ENCODE assay signal across 24 mouse cellular contexts in genomic region chr10:86243525-86243924, GRCm38 (mm10).
"Had no signal": no experiment of that assay in that cellular context is flagged by ENCODE, and none has a peak within 500 bp of the region (broad histone marks: within the 10 kb centered on the region; RNA-seq: fewer than 3 reads in every experiment).

No protein-coding gene starts in this region.

- H3K4me3 ChIP-seq: embryonic facial prominence, embryonic 10.5 days; embryonic facial prominence, embryonic 12.5 days; embryonic facial prominence, embryonic 13.5 days; embryonic facial prominence, embryonic 15.5 days; erythroblast, embryonic 14.5 days; forebrain, embryonic 10.5 days; forebrain, embryonic 12.5 days; forebrain, embryonic 13.5 days; forebrain, embryonic 15.5 days; gastrocnemius, adult 2 months; heart, adult 2 months had no signal

- H3K27me3 ChIP-seq: embryonic facial prominence, embryonic 12.5 days; embryonic facial prominence, embryonic 13.5 days; embryonic facial prominence, embryonic 15.5 days; forebrain, embryonic 12.5 days; forebrain, embryonic 13.5 days; forebrain, embryonic 15.5 days had no signal

- H3K9ac ChIP-seq: embryonic facial prominence, embryonic 12.5 days; embryonic facial prominence, embryonic 13.5 days; embryonic facial prominence, embryonic 15.5 days; forebrain, embryonic 12.5 days; forebrain, embryonic 13.5 days; forebrain, embryonic 15.5 days; forebrain, postnatal 0 days had no signal

- H3K4me1 ChIP-seq: embryonic facial prominence, embryonic 10.5 days; embryonic facial prominence, embryonic 12.5 days; embryonic facial prominence, embryonic 13.5 days; embryonic facial prominence, embryonic 15.5 days; forebrain, embryonic 10.5 days; forebrain, embryonic 12.5 days; forebrain, embryonic 13.5 days; forebrain, embryonic 15.5 days had no signal

- DNase-seq: cerebellum, adult 9-10 months; cerebellum, adult 9-11 months; cerebellum, postnatal 10 days; cerebellum, postnatal 14 days; cerebellum, postnatal 25 days; cerebellum, postnatal 36 days; embryo, embryonic 11 days; forebrain, postnatal 0 days; gastrocnemius, adult 2 months; gastrocnemius, postnatal 10 days; gastrocnemius, postnatal 14 days; gastrocnemius, postnatal 25 days; gastrocnemius, postnatal 36 days; heart, adult 18-20 months; heart, adult 2 months had no signal

- H3K4me2 ChIP-seq: embryonic facial prominence, embryonic 12.5 days; embryonic facial prominence, embryonic 13.5 days; embryonic facial prominence, embryonic 15.5 days; forebrain, embryonic 12.5 days; forebrain, embryonic 13.5 days; forebrain, embryonic 15.5 days had no signal

- H3K9me3 ChIP-seq: embryonic facial prominence, embryonic 10.5 days; embryonic facial prominence, embryonic 12.5 days; embryonic facial prominence, embryonic 13.5 days; embryonic facial prominence, embryonic 15.5 days; forebrain, embryonic 10.5 days; forebrain, embryonic 12.5 days; forebrain, embryonic 13.5 days; forebrain, embryonic 15.5 days had no signal

- H3K36me3 ChIP-seq: embryonic facial prominence, embryonic 10.5 days; embryonic facial prominence, embryonic 12.5 days; embryonic facial prominence, embryonic 13.5 days; embryonic facial prominence, embryonic 15.5 days; forebrain, embryonic 10.5 days; forebrain, embryonic 12.5 days; forebrain, embryonic 15.5 days had no signal

- H3K27ac ChIP-seq: embryonic facial prominence, embryonic 10.5 days; embryonic facial prominence, embryonic 12.5 days; embryonic facial prominence, embryonic 13.5 days; embryonic facial prominence, embryonic 15.5 days; forebrain, embryonic 10.5 days; forebrain, embryonic 12.5 days; forebrain, embryonic 13.5 days; forebrain, embryonic 15.5 days; gastrocnemius, adult 2 months; heart, adult 2 months had no signal
